Mouse (Mus musculus) bone marrow, adult 2 months (tissue): ENCODE data around the gene Nptn.

Source experiments
- CTCF ChIP-seq: fragments of 200-500 bp; IDR thresholded peaks from 2 replicates; pipeline ENCODE4 v1.5.1; 2011; ENCODE audit warnings: low read length, control low read depth; ENCODE audit not compliant: control insufficient read depth, insufficient read depth
- POLR2A ChIP-seq: fragments of 200-500 bp; IDR thresholded peaks from 2 replicates; pipeline ENCODE4 v1.6.1; 2011; ENCODE audit warnings: low read depth, mild to moderate bottlenecking, control low read depth, low read length, borderline replicate concordance; ENCODE audit not compliant: control insufficient read depth

- no peak for TF ChIP-seq CTCF
- TF ChIP-seq POLR2A, result 0 out of 2 replicates have a peak, but pooled peaks have one; percentile 16
Measured at GRCm38 (mm10) chr9:58657735-58658512, 75.9 kb downstream of the Nptn start.
